Comparison of ENCODE assay signal across 1 mouse cellular context in the genomic region with DNA sequence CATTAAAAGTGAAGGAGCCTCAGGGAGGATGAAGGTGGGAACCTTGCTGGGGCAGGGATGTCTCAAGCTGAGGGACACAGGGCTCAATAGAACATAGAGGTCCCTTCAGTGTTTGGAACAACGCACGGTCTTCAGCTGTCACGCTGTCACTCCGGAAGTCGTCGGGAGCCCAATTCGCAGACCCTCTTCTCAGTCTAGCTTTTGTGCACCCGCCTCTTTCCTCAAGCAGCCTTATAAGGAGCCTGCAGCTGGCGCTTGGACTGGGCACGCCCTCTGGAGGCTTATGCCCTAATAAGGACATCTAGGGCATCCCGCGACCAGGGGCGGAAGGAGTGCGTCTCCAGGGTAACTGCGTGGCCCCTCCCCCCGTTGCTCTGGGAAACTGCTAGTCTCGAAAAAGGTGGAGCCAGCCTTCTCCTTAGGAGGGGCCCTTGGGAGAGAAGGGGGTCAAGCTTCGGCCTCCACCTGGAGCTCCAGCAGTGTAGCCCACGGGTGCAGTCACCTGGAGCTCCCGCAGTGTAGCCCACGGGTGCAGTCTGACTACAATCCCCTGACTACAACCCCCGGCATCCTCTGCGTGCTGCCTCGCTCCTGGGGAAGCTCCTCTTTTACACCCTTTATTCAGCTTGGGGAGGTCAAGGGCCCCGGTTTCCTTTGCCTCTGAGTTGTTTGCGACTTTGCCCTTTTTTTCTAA.
A peak's percentile ranks its signal among the peaks of the same experiment; 100 is the strongest.
TF ChIP-seq lines count a peak whose summit lies in the region.

No protein-coding gene starts in this region.

TF ChIP-seq in myocyte, 11 proteins besides CTCF, POLR2A, EP300 and RAD21:
- TF ChIP-seq MYOG (IDR thresholded peaks at IDR 0.05; ENCODE audit: control insufficient read depth in 1 of 3, insufficient read depth in 1 of 3, insufficient read length in 2 of 3, low read depth in 2 of 3) (peak; percentile 1 to 85 (median 41)), TCF12 (IDR thresholded peaks at IDR 0.05; ENCODE audit: insufficient read depth, poor library complexity, severe bottlenecking) (peak; percentile 1), SRF (IDR thresholded peaks at IDR 0.05; ENCODE audit: control insufficient read depth, insufficient read length, low read depth) (peak; percentile 100), TCF3 (IDR thresholded peaks at IDR 0.05; ENCODE audit: insufficient read length, low read depth) (no peak), MAX (IDR thresholded peaks at IDR 0.05; ENCODE audit: low read depth) (no peak), CEBPB (IDR thresholded peaks at IDR 0.05; ENCODE audit: insufficient read depth, poor library complexity, severe bottlenecking) (no peak), MYOD1 (IDR thresholded peaks at IDR 0.05; ENCODE audit: control insufficient read depth in 1 of 3, insufficient read length in 2 of 3, low read depth in 2 of 3) (peak in 2 of 3 experiments; percentile 37 to 61), REST (IDR thresholded peaks at IDR 0.05; ENCODE audit: insufficient read depth, insufficient read length) (no peak), POLR2AphosphoS2 (IDR thresholded peaks at IDR 0.05; ENCODE audit: insufficient read length, low read depth) (peak; percentile 83)
